Mouse (Mus musculus) bone marrow macrophage, adult 2 months (primary cell): ENCODE data around the gene Afmid. TPM values are rescaled to one million over a fixed set of nuclear protein-coding genes. Genes with fewer than 3 reads are reported as not detected.
A peak's percentile ranks its signal among the peaks of the same experiment; 100 is the strongest.

ENCODE experiments used
- H3K27ac ChIP-seq: 2 replicates; pipeline ENCODE4 v1.5.1; 2012; ENCODE audit warnings: low read depth, low read length; ENCODE audit not compliant: insufficient read depth
- H3K4me1 ChIP-seq: 2 replicates; pipeline ENCODE4 v1.6.1; 2012; ENCODE audit warnings: low read length; ENCODE audit not compliant: control insufficient read depth, insufficient read depth
- H3K4me3 ChIP-seq: 2 replicates; pipeline ENCODE4 v1.5.1; 2012; ENCODE audit warnings: mild to moderate bottlenecking, low read length, moderate library complexity; ENCODE audit not compliant: insufficient read depth
- CTCF ChIP-seq: IDR thresholded peaks from 2 replicates; pipeline ENCODE4 v1.5.1; 2012; ENCODE audit warnings: low read depth, mild to moderate bottlenecking, low read length, moderate library complexity
- POLR2A ChIP-seq: IDR thresholded peaks from 2 replicates; pipeline ENCODE4 v1.6.1; 2012; ENCODE audit warnings: mild to moderate bottlenecking, low read depth, low read length, borderline replicate concordance
- polyA plus RNA-seq: library from polyadenylated mRNA; stranded (reverse); fragments of >200 nt; gene quantifications from 2 replicates; pipeline ENCODE4 v1.2.4, GENCODE M21; 2012; ENCODE audit not compliant: missing spikeins, insufficient read depth, insufficient read length

Afmid gene
- polyA plus RNA-seq, 1 experiment: 9.9 TPM

DNA sequence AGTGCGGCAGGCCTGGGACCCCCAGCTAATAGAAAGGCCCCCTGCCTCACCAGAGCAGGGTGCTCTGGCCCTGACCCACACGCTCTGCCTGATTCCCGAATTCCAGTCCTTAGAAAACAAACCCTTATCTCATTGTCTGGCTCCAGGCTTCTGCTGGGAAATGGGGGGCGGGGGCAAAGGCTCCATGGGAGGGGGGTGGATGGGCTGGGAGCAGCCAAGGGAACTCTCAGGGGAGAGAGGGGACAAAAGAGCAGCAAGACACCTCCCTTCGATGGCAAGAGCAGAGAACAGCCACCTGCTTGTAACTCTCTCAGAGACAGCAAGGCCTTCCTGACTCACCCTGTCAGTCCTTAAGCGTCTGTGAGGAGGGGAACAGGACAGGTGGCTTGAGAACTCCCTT lies 50.0 kb downstream of the Afmid start:
- H3K27ac ChIP-seq: no peak overlapping the region
- TF ChIP-seq POLR2A (no peak), CTCF (no peak)

GRCm38 (mm10) chr11:117877917-117878745 lies 52.4 kb downstream of the Afmid start:
- TF ChIP-seq CTCF: no peak
- no peak for TF ChIP-seq POLR2A
- Histone ChIP-seq H3K4me1 (peaks cover 62% of the 10 kb centered on the region), H3K4me3 (peak overlapping the region; percentile 26; the same call in 1 of the 2 replicates), H3K27ac (peak overlapping the region; percentile 99)

More for the DNA sequence above, 50.0 kb downstream of the Afmid start:
- H3K4me1 ChIP-seq: peaks cover 47% of the 10 kb centered on the region
- no peak overlapping the region for H3K4me3 ChIP-seq

DNA sequence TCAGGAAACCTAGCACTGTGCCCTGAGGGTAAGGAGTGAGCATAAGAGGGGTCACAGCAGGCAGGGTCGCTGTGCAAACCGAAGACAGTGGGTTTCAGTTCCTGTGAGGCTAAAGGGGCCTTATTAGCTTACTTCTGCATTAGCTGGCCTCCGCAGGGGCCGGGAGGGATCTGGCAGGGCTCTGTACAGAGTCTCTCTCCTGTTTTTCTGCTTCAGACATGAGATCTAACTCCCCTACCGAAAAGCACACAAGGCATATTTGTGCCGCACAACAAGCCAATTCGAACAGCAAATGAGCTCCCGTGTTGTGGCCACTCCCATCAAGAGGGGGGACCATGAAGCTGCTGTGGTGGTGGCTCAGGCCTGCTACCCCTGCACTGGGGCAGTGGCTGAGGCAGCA lies 53.2 kb downstream of the Afmid start:
- no peak for TF ChIP-seq CTCF
- 0 out of 2 replicates have a peak, but pooled peaks have one; percentile 1 for TF ChIP-seq POLR2A
- Histone ChIP-seq H3K4me3 (peak overlapping the region; percentile 6), H3K4me1 (peaks cover 67% of the 10 kb centered on the region), H3K27ac (peak overlapping the region; percentile 99)

DNA sequence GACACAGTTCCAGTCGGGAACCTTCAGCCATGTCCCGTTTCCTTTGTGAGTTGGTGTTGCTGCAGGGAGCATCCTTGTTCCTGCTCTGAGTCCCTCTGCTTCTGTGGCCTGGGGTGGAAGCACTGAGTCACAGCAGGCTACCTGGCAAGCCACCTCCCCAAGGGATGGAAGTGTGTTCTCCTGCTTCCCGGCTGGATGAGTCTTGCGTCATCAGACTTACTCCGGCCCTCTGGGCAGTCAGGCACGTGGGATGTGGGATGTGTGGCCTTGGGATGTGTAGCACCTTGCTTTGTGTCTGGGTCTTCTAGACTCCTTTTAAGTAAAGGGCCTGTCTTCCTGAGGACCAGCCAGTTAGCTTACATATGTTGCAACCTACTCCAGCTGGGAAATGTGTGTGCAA lies 54.0 kb downstream of the Afmid start:
- H3K4me1 ChIP-seq: peaks cover 67% of the 10 kb centered on the region
- H3K27ac ChIP-seq: peak overlapping the region; percentile 99
- TF ChIP-seq CTCF: no peak
- TF ChIP-seq POLR2A: no peak

GRCm38 (mm10) chr11:117880336-117880976 lies 54.7 kb downstream of the Afmid start:
- peaks cover 67% of the 10 kb centered on the region for H3K4me1 ChIP-seq
- TF ChIP-seq CTCF (0 out of 2 replicates have a peak, but pooled peaks have one; percentile 17), POLR2A (no peak)
- peak overlapping the region; percentile 99 for H3K27ac ChIP-seq
- H3K4me3 ChIP-seq: no peak overlapping the region

More for the DNA sequence above, 54.0 kb downstream of the Afmid start:
- H3K4me3 ChIP-seq: no peak overlapping the region

DNA sequence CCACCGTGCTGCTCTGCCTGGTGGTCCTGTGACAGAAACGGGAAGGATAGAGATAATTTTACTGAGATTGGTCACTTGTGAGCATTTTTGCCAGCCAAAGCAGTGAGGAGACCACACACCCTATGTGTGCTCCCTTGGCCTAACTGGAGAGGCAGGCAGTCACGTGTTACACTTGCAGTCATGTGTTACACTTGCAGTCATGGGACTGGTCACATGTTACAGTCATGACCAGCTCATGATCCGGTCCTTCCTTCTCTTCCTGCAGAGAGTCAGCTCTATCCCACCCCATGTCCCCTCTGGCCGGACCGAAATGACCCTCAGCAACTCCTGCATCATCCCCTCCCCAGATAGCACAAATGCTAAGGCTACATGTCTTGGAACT lies 55.2 kb downstream of the Afmid start:
- TF ChIP-seq CTCF (no peak), POLR2A (no peak)
- H3K4me3 ChIP-seq: peak overlapping the region; percentile 14; the same call in 1 of the 2 replicates
- peak overlapping the region; percentile 99 for H3K27ac ChIP-seq
- H3K4me1 ChIP-seq: peaks cover 67% of the 10 kb centered on the region

DNA sequence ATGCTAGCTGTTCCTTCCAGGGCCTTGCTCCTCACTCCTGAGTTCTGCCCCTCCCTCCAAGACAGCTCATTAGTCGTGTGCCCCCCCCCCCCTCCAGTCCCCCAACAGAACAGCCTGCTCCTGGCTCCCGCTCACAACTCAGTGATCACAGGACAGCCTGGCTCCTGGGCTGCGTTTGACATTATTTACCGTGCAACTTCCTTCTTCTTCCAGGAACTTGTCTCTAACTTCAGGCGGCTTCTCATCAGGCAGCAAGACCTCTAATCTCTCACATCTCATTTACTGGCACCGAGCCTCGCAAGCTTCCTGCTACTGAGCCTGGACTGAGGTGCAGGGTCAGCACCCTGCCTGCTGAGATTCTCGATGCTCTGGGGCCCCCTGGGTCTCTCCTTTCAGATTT lies 56.1 kb downstream of the Afmid start:
- H3K4me3 ChIP-seq: peak overlapping the region; percentile 14
- TF ChIP-seq CTCF (no peak), POLR2A (no peak)
- H3K27ac ChIP-seq: peak overlapping the region; percentile 99
- peaks cover 65% of the 10 kb centered on the region for H3K4me1 ChIP-seq

DNA sequence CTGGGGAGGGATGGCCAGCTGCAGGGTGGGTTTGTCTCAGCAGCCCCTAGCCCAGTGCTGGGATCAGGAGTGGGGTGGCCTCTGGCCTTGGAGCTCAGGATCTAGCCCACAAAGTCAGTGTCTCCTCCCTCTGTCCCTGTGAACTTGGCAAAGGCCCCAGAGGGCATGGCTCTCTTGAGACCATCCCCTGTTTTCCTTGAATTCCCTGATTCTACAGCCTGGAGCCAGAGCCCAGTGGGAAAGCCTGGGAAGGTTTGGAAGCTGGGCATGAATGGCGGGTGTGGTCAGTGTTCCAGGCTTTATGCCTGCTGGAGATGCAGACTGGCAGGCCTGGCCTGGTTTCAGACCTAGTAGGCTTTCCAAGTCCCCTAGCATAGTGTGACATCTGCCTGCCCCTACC lies 56.5 kb downstream of the Afmid start:
- peak overlapping the region; percentile 14 for H3K4me3 ChIP-seq
- peaks cover 60% of the 10 kb centered on the region for H3K4me1 ChIP-seq
- no peak for TF ChIP-seq POLR2A
- TF ChIP-seq CTCF: no peak
- H3K27ac ChIP-seq: peak overlapping the region; percentile 99

DNA sequence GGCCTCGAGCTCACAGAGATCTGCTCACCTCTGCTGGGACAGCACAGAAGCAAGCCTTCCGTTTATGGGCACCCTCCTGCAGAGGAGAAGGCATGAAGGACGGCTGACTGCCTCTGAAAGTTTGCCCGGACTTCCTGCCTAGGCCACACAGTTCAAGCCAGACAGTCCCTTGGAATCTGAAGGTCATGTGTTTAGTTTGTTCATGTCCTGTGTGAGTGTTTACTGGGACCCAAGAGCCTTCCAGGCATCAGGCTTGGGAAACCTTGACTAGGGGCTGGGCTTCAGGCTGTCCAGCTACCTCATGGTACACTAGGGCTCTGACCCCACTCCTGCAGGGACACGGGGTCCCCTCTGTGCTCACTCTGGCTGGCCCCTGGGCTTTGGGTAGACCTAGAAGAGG lies 60.3 kb downstream of the Afmid start:
- Histone ChIP-seq H3K4me1 (peaks cover 25% of the 10 kb centered on the region), H3K27ac (no peak overlapping the region), H3K4me3 (no peak overlapping the region)
- no peak for TF ChIP-seq CTCF
- no peak for TF ChIP-seq POLR2A
